Comparison of ENCODE assay signal across 20 mouse cellular contexts in the genomic region with DNA sequence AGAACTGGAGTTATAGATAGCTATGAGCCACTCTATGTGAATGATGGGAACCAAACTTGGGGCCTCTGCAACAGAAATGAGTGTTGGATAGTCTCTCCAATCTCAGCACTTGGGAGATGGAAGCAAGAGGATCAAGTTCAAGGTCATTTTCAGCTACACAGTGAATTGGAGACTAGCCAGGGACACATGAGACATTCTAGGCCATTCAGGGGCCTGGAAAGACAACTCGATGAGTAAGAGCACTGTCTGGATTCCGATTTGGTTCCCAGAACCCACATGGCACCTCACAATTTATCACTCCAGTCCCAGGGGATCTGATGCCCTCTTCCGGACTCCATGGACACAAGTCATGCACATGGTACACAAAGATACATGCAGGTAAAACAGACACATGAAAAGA. TPM values are rescaled to one million over a fixed set of nuclear protein-coding genes. Genes with fewer than 3 reads are reported as not detected.
DNase-seq lines count a peak whose midpoint lies in the region; TF ChIP-seq lines count a peak whose summit lies in the region.
"Had no signal": no experiment of that assay in that cellular context is flagged by ENCODE, and none has a peak within 500 bp of the region (broad histone marks: within the 10 kb centered on the region; RNA-seq: fewer than 3 reads in every experiment).

No protein-coding gene starts in this region.

- no peaks in the 10 kb centered on the region for H3K79me2 ChIP-seq in C2C12 (ENCODE audit: control insufficient read depth, insufficient read depth)

- H3K79me3 ChIP-seq in C2C12 (ENCODE audit: low read depth): no peaks in the 10 kb centered on the region

- no peak for TF ChIP-seq CTCF in layer of hippocampus, adult 2 months (conservative IDR thresholded peaks at IDR 0.05)
- TF ChIP-seq CTCF in C2C12 (IDR thresholded peaks at IDR 0.05; ENCODE audit: control insufficient read depth, insufficient read depth, insufficient read length): no peak

- 91% methylated on average over 3 of the region's 3 CpGs for WGBS in hindbrain, embryonic 10.5 days

- peaks cover 13% of the 10 kb centered on the region for H3K36me3 ChIP-seq in C2C12 (ENCODE audit: control insufficient read depth, insufficient read depth)
- H3K36me3 ChIP-seq in hindbrain, embryonic 10.5 days: peaks cover 33% of the 10 kb centered on the region
- H3K36me3 ChIP-seq: stomach, embryonic 15.5 days had no signal

- no peaks in the 10 kb centered on the region for H3K9me3 ChIP-seq in hindbrain, embryonic 10.5 days
- H3K9me3 ChIP-seq: hindbrain, embryonic 13.5 days; limb, embryonic 12.5 days; midbrain, embryonic 12.5 days; neural tube, embryonic 13.5 days; stomach, embryonic 15.5 days had no signal

- no peaks in the 10 kb centered on the region for H3K4me1 ChIP-seq in hindbrain, embryonic 10.5 days (replicated peaks)
- H3K4me1 ChIP-seq: hindbrain, embryonic 13.5 days; limb, embryonic 12.5 days; neural tube, embryonic 13.5 days; stomach, embryonic 15.5 days had no signal

- H3K4me3 ChIP-seq in layer of hippocampus, adult 2 months: no peak overlapping the region
- no peak overlapping the region for H3K4me3 ChIP-seq in C2C12 (ENCODE audit: insufficient read depth, poor library complexity, severe bottlenecking)
- H3K4me3 ChIP-seq in hindbrain, embryonic 10.5 days: no peak overlapping the region
- H3K4me3 ChIP-seq: hindbrain, embryonic 13.5 days; left cerebral cortex, adult 2 months; limb, embryonic 12.5 days; midbrain, embryonic 12.5 days; neural tube, embryonic 13.5 days; stomach, embryonic 15.5 days had no signal

- DNase-seq in layer of hippocampus, adult 11-12 months (ENCODE audit: low spot score): peak; percentile 1
- DNase-seq in layer of hippocampus, adult 2 months (ENCODE audit: low spot score in 2 of 2): no peak
- peak; percentile 50 for DNase-seq in adrenal gland, adult 8-10 months
- no peak for DNase-seq in hindbrain, embryonic 10.5 days (ENCODE audit: low spot score)
- no peak for DNase-seq in kidney, adult 18-20 months
- DNase-seq: cerebellum, adult 11 months; cerebellum, adult 9-10 months; cerebellum, postnatal 36 days; heart, postnatal 36 days; kidney, adult 9 months; kidney, postnatal 14 days; liver, postnatal 0 days; lung, postnatal 36 days had no signal

- no peaks in the 10 kb centered on the region for H3K27me3 ChIP-seq in C2C12 (ENCODE audit: control insufficient read depth, insufficient read depth, insufficient read length)
- H3K27me3 ChIP-seq in hindbrain, embryonic 10.5 days (ENCODE audit: insufficient read depth, poor library complexity, severe bottlenecking): no peaks in the 10 kb centered on the region
- H3K27me3 ChIP-seq: hindbrain, embryonic 13.5 days; limb, embryonic 12.5 days; midbrain, embryonic 12.5 days; neural tube, embryonic 13.5 days; stomach, embryonic 15.5 days had no signal

- no peak overlapping the region for H3ac ChIP-seq in C2C12 (ENCODE audit: control insufficient read depth, insufficient read length, low read depth)

- no peak overlapping the region for H3K27ac ChIP-seq in layer of hippocampus, adult 2 months
- H3K27ac ChIP-seq in hindbrain, embryonic 10.5 days: no peak overlapping the region
- H3K27ac ChIP-seq: hindbrain, embryonic 13.5 days; left cerebral cortex, adult 2 months; limb, embryonic 12.5 days; midbrain, embryonic 12.5 days; neural tube, embryonic 13.5 days; stomach, embryonic 15.5 days had no signal

TF ChIP-seq in C2C12, 6 proteins besides CTCF, POLR2A, EP300 and RAD21:
- TF ChIP-seq CEBPB (IDR thresholded peaks at IDR 0.05; ENCODE audit: low read depth) (no peak), USF1 (IDR thresholded peaks at IDR 0.05; ENCODE audit: low read depth) (peak; percentile 18)

RNA-seq across cellular contexts. Expression of a gene that starts 8.7 kb away (rescaled TPM):
- 100 to 1,000 TPM; 130 to 132 TPM for total RNA-seq in layer of hippocampus, adult 2 months (2021)
- polyA plus RNA-seq in C2C12 (2012; fragmentation: generic; extraction: Trizol): 14.5 TPM
- total RNA-seq in adrenal gland, adult 8-10 months (2022): 10 to 100 TPM; 51.1 to 82.6 (median 64.0) TPM
- 62.7 and 64.7 TPM in 2 replicates for polyA plus RNA-seq in hindbrain, embryonic 10.5 days (2016; fragmentation: Nextera tagmentation; extraction: Ambion mirVana)

Comparison
In these comparisons a context has a peak if more than half of its experiments do, and no peak if none do; other contexts are left out.
1. DNase-seq: peak in layer of hippocampus, adult 11-12 months (single experiment) and adrenal gland, adult 8-10 months (single experiment); none in layer of hippocampus, adult 2 months (0 of 2), hindbrain, embryonic 10.5 days (single experiment) and kidney, adult 18-20 months (single experiment).